Mouse (Mus musculus) spleen, postnatal 0 days (tissue): Measurements from ENCODE around the gene Il12a. TPM values are rescaled to one million over a fixed set of nuclear protein-coding genes. Genes with fewer than 3 reads are reported as not detected.

ENCODE experiments used
- polyA plus RNA-seq: library from polyadenylated mRNA; unstranded; fragments of >200 nt; fragmentation: Nextera tagmentation; extraction: Ambion mirVana; gene quantifications from 2 replicates; pipeline ENCODE4 v1.2.1, GENCODE M21; 2015

The Il12a gene
- 4.0 and 5.1 TPM in 2 replicates for polyA plus RNA-seq

DNA sequence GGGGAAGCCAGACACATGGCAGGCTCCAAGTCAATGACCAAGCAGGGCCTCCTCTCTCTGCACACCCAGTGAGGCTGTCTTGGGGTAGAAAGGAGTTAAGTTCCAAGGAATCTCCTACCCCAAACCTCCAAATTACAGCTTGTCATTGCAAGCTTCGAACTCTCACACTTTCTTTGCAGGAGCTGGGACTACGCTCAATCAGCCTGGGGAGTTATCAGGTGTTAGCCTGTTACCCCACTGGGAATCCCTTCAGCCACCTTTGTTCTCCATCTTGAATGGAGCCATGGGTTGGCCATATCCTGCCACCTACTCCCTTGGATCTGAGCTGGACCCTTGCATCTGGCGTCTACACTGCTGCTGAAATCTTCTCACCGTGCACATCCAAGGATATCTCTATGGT lies at the start of gene Il12a:
Gene Il12a (plus strand): TSS at position 301 of the 400 bp plus-strand sequence.

Other genes with a start within 250 kb of the Il12a start
- gene 1110032F04Rik, start 178.9 kb downstream of the Il12a start, polyA plus RNA-seq: 0.38 TPM in 2 replicates